Mouse (Mus musculus) telencephalon, adult 2 months (tissue): Measurements from ENCODE around the gene Usp36.

Experiments
- DNase-seq: peaks from one replicate; pipeline ENCODE4 v3.0.0-alpha.2; 2011; ENCODE audit warnings: low read depth, low spot score

Gene Usp36

GRCm38 (mm10) chr11:118249012-118249383 is 41.0 kb downstream of the Usp36 start:
- DNase-seq, result no peak

- DNase-seq, result peak; percentile 97
Measured at GRCm38 (mm10) chr11:118248150-118249011, 41.7 kb downstream of the Usp36 start, which contains the start of gene Cyth1. Gene Cyth1 (minus strand): TSS chr11:118248592.

DNA sequence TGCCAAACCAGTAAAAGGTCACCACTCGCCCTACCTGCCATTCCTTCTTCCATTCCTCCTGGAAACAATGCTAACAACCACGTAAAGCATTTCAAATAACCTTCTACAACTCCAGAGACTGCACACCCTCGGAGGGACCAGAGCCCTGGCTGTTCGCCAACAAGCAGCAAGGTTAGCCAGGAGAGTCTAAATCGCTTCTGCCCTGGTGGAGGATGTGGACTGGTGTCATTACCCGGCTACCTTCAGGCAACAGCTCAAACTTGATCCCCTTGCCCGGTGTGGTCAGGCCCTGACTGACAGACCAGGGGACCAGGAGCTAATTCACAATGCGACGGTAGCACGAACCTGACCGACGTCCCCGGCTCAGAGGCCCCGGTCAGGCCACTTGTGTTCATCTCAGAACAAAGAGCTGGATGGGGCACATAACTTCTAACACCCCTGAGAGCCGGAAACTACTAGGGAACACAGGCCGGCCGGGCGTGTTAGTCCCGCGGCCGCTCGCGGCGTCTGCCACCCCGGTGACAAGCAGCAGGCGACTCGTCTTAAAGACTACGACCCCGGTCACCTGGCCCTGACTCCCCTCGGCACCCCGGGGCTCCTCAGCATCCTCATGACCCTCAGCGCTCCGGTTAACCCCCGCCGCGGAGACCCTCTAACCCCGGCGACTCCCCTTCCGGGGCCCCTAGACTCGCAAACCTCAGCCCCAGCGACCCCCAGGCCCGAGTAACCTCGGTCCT is 42.5 kb downstream of the Usp36 start:
- DNase-seq, result no peak

DNA sequence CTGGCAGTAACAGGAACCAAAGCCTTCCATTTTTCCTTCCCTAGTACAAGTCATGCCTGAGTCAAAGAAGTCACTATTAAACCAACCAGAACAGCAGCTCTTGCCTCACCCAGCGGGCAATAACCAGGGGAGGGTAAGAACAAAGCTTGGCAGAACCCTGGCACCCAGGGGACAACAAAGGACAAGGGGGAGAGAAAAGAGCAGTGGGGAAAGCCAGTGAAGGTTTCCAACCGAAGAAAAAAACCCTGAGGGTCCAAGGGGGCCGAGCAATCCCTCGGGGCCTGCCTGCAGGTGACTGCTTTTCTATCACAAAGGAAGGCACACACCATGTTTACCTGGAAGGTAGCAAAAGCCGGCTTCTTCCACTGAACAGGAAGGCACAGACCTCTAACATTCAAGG is 43.3 kb downstream of the Usp36 start:
- DNase-seq, result no peak

DNA sequence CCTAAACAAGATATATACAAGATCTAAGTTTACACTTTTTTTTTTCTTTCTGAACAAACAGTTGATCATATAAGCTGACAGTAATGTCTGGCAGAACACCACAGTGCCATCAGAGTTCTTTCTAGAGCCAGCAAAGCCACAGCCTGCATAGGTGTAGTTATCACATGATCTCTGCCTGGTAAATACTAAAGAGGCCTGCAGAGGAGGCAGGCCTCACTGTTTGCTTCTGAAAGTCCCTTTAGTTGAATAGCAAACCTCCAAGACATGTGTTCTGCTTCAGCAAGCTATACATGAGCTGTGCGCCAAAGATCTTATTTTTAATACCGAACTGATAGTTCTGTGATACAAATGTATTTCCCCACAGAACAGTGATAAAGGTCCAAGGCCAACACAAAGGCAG is 44.9 kb downstream of the Usp36 start:
- no peak for DNase-seq

DNA sequence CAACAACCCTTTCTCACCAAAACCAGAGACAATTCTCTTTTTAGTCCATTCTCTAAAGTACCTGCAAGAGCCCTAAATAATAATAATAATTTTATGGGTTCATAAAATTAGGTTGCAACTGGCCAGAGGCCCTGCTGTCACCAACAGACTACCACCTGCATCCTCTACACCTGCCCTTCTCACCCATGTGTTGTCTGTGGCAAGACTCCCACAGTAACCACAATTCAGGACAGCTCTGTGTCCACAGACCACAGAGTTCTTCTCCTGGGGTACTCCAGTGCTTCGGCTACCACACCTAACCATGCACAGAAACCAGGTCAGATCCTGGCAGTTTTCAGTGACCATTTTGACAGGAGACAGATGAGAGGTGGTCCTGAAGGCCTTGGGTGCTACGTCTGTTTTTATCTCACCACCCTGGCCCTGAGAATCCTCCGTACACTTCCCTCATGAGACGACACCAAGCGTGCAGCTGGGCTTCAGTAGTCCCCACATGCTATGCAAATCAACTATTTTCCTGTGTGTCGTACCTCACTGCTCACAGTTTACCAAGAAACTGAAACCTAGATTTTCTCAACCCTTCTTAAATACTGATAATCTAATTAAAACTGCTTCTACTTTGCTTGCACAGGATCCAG is 46.3 kb downstream of the Usp36 start:
- DNase-seq, result no peak

DNA sequence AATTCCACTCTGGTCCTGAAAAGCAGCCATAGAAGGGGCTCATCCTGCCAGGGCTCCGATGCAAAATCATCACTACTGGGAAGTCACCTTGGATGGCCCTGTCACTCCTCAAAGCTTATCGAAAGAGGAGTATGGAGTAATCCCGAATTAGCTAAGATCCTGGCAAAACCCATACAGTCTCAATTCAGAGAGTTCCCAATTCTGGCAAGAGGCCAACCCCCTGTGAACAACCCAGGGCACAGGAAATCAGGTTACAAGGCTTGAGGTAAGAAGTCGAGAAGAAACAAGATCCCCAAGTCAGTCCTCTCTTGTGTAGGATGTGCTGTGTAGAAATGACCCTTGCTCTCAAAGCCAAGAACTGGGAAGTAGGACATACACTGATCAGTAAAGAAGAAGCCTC is 47.5 kb downstream of the Usp36 start:
- no peak for DNase-seq

- DNase-seq, result no peak
Measured at GRCm38 (mm10) chr11:118240388-118240787, 49.7 kb downstream of the Usp36 start.

DNA sequence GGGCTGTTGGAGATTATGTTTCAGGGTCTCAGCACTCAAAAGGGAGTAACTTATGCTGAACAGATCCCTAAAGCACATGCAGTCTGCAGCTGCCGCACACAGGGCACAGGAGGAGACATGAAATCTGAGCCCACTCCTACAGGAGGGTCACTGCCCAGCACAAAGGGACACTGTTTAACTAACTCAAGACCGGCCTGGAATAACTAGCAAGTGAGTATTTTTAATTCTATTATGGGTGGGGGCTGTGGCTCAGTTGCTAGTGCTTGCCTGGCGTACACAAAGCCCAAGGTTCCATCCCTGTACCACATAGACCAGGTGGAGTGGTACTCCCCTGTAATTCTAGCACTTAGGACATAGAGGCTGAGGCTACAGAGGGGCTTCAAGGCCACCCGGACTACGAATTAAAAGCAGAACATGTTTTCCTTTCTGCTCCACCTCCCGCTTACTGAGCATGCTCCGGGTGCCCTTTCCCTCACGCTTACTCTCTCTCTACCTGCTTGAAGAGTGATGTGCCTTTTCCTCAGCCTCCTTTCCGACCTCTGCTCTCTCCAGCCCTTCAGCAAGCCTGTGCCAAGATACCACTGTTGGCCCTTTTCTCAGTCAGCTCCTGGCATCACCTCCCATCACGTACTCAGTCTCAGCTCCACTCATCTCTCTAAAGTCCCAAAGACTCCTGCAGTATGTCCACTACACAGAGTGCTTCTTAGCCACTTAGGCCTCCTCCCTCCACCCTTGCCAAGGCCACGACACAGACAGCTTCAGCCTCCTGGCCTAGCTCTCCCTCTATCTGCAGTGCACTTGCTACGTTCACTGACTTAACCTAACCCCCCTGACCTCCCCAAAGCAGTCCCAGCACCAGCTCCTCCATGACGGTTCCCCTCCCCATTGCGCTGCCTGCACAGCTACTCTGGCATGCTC is 50.5 kb downstream of the Usp36 start:
- DNase-seq, result no peak

DNA sequence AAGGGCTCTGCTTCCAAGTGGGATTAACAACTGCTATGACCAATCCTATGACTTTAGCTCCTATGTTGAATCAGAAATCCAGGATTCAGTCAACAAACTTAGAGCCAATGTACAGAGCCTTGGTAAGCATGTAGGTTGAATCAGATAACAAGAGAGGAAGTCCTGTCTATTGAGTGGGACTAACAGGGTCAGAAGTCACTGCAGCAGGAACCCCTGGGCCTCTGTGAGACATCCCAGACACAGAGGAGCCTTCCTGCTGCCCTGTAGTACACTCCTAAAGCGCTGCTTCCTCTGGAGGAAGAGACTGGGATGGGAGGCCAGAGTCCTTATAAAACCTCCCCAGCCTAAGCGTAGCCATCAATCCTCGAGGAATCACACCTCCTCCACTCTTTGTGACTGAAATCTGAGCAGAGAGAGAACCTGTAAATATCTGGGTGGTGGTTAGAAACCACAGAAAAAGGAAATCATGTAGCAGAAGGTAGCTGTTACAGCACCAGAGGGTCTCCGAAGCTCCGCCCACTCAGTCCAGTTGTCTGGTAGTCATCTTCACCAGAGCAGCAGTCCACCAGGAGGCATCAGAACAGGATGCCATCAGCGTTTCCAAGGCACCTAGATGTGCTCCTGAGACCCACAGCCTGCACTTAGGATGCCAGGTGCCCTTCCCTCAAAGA is 53.4 kb downstream of the Usp36 start:
- DNase-seq, result no peak

GRCm38 (mm10) chr11:118234929-118235328 is 55.1 kb downstream of the Usp36 start:
- no peak for DNase-seq

- DNase-seq, result no peak
Measured at GRCm38 (mm10) chr11:118234500-118234899, 55.5 kb downstream of the Usp36 start.

GRCm38 (mm10) chr11:118233924-118234323 is 56.1 kb downstream of the Usp36 start:
- DNase-seq, result no peak

GRCm38 (mm10) chr11:118232314-118232831 is 57.7 kb downstream of the Usp36 start:
- DNase-seq, result no peak

DNA sequence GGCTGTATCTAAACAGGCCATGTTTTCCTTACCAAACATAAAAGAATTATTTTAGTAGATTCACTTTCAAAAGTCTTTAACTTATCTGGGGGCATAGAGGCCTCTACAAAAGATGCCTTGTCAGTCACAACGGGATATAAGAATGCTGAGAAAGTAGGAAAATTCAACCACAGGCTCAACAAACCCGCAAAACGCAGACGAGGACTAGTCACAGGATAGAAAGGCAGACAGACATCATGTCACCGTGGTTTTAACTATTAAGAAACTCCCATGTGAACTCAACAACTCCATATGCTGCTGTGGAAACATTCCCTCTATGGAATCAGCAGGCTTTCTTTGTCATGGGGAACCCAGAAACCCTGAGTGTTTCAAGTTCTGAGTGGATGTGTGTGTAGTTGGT is 60.1 kb downstream of the Usp36 start:
- DNase-seq, result no peak

DNA sequence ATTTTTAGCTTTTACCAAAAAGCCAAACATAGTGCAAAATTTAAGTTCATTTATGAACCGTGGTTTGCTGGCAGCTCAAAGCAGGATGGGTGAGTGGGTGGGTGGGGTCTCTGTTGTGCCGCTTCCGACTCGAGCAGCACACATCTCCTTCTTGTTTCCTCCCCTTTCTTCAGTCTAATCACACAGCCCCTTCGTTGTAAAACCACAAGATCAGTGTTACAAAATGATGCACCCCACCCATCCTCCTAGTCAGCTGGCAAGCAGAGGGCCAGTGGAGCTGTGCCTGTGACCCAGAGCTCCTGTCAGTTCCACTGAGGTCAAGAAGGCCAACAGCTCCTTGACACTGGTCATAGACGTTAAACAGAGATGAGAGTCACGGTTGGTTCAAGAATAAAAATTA is 62.4 kb downstream of the Usp36 start:
- DNase-seq, result no peak

- DNase-seq, result no peak
Measured at GRCm38 (mm10) chr11:118226850-118227249, 63.2 kb downstream of the Usp36 start.

DNA sequence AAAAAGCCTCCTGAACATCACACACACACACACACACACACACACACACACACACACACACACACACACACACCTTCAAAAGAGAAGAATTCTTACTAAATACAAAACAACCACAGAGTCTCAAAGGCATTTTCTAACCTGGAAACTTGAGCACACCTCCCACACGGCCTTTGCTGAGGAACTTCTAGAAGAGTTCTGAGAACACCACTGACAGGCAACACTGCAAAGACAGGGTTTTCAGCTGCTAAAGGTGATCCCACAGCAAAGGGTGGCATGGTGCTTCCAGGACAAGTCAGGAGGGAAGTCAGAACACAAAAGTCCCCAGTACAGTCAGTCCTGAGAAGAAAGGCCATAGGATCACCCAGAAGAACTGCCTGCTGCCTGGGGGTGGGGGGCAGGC is 64.2 kb downstream of the Usp36 start:
- DNase-seq, result no peak

DNA sequence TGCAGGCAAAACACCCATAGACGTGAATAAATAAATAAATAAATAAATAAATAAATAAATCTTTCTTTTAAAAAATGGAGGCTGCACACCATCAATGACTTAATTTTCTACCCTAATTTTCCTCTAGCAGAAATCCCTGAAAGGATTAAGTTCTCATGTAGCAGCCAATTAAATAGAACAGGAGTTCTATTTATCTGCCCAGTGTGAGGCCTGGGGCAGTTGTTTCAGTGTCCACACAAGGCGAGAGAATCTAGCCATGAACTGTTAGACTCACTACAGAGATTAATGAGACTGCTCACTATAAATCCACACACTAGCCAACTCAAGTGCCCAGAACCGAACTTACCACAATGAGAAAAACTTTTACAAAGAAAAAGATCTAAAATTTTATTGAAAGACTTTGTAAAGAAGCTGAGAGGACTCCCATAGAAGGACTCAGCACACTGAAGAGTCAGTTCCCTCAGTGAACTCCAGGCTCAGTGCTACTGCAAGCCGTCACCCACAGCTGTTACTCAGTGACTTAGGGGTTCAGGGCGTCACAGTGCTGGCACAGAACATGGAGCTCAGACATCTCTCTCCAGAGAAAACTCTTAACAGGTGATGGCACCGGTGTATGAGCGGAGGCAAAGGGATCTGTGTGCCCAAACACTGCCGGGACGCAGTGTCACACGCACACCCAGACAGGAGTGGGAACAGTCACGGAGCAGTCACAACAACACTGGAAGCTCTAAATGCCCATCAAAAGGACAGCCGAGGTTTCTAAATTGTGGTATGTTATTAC is 64.8 kb downstream of the Usp36 start:
- no peak for DNase-seq
